Mouse (Mus musculus): ENCODE data around the gene Spatc1l.

Gene Spatc1l

GRCm38 (mm10) chr10:76596338-76596737 lies 34.3 kb downstream of the Spatc1l start:
- no peak for DNase-seq (ENCODE audit: low spot score)

DNA sequence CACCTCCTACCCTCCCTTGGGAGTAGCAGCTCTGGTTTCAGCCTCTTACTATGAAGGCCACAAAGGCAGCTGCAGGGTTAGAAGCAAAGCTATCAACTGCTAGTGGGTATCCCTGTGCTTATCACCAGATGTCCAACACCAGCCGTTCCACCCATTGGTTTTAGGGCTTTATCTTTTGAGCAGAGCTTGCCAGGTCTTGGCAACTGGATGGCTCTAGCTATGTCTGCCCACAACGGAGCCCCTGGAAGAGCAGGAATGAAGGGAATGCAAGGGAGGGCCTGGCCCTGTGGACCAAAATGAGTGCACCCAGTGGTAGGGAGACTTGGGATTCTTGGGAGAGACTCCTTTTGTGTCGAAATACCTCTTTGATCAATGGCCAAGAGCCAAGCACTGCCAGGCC lies 40.6 kb downstream of the Spatc1l start:
- no peak for DNase-seq (ENCODE audit: low spot score)

DNA sequence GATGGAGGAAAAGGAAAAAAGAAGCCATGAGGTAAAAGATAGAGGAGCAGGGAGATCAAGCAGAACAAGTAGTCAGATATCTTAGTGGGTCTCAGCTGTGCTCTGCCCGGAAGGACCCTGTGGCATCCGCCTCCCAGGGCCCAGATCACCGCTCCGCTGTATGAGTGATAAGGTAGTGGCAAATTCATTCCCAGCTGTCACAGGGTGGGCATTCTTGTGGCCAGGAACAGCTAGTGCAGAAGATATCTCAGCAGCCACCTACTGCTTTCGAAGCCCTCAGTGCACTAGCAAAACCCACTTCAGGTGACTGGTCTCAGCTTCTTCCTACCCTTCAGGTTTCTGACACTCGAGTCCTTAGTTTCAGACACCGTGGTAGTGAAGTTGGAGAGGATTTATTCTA lies 50.4 kb downstream of the Spatc1l start:
- no peak for DNase-seq (ENCODE audit: low spot score)
